Mouse (Mus musculus) brain, embryonic 14.5 days (tissue): Measurements from ENCODE around the gene Uba52.

Source experiments
- CTCF ChIP-seq: fragments of 200-500 bp; IDR thresholded peaks from 2 replicates; pipeline ENCODE4 v1.5.1; 2012; ENCODE audit warnings: inconsistent platforms, mild to moderate bottlenecking, moderate library complexity, borderline replicate concordance; ENCODE audit not compliant: insufficient read depth, insufficient read length; ENCODE audit errors: extremely low read depth
- POLR2A ChIP-seq: fragments of 200-500 bp; IDR thresholded peaks from 2 replicates; pipeline ENCODE4 v1.6.1; 2012; ENCODE audit warnings: mild to moderate bottlenecking, inconsistent platforms, borderline replicate concordance; ENCODE audit not compliant: poor library complexity, insufficient read depth, insufficient read length, severe bottlenecking; ENCODE audit errors: extremely low read depth

DNA sequence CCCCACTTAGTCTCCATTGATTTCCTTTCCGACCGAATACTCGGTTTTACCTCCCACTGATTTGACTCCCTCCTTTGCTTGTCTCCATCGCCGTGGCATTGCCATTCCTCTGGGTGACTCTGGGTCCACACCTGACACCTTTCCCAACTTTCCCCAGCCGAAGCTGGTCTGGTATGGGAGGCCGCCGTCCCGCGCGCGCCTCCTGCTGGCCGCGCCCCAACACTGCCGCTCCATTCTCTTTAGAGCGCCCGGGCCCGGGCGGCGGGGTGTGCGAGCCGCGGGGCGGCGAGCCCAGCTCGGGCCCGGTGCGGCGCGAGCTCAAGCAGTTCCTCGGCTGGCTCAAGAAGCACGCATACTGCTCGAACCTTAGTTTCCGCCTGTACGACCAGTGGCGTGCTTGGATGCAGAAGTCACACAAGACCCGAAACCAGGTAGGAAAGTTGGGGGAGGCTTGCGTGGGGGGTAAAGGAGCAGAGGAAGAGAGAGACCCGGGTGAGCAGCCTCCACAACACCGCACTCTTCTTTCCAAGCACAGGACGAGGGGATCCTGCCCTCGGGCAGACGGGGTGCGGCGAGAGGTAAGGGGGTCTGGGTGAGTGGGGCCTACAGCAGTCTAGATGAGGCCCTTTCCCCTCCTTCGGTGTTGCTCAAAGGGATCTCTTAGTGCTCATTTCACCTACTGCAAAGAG lies 7.4 kb downstream of the Uba52 start:
- TF ChIP-seq POLR2A (no peak), CTCF (peak; percentile 90)
